Mouse (Mus musculus) midbrain, embryonic 16.5 days (tissue): ENCODE results near the gene Scg5. TPM values are rescaled to one million over a fixed set of nuclear protein-coding genes. Genes with fewer than 3 reads are reported as not detected.

Experiments
- ATAC-seq: fragments of 200-750 bp; cut with Nextera tagmentation; 2 replicates; pipeline ENCODE4 v1.8.0; 2017; ENCODE audit warnings: moderate TSS enrichment
- H3K27ac ChIP-seq: fragments of 300-500 bp; sonication (generic); 2 replicates; pipeline ENCODE4 v1.5.1; 2014; ENCODE audit warnings: mild to moderate bottlenecking, low read length, mixed read lengths
- H3K27me3 ChIP-seq: fragments of 300-500 bp; sonication (generic); 2 replicates; pipeline ENCODE4 v1.6.1; 2014; ENCODE audit warnings: low read depth, low read length, mixed read lengths; ENCODE audit not compliant: control insufficient read depth, insufficient read depth
- H3K36me3 ChIP-seq: fragments of 300-500 bp; sonication (generic); 2 replicates; pipeline ENCODE4 v1.6.1; 2014; ENCODE audit warnings: mild to moderate bottlenecking, low read length, moderate library complexity, mixed read lengths; ENCODE audit not compliant: control insufficient read depth, insufficient read depth
- H3K4me1 ChIP-seq: fragments of 300-500 bp; sonication (generic); 2 replicates; pipeline ENCODE4 v1.6.1; 2014; ENCODE audit warnings: mild to moderate bottlenecking, low read length, mixed read lengths; ENCODE audit not compliant: control insufficient read depth, insufficient read depth
- H3K4me2 ChIP-seq: fragments of 300-500 bp; sonication (generic); 2 replicates; pipeline ENCODE4 v1.6.1; 2014; ENCODE audit warnings: mild to moderate bottlenecking, low read length, mixed read lengths
- H3K4me3 ChIP-seq: fragments of 300-500 bp; sonication (generic); 2 replicates; pipeline ENCODE4 v1.5.1; 2014; ENCODE audit warnings: low read depth, mild to moderate bottlenecking, low read length, moderate library complexity, mixed read lengths
- H3K9ac ChIP-seq: fragments of 300-500 bp; sonication (generic); 2 replicates; pipeline ENCODE4 v1.6.1; 2014; ENCODE audit warnings: low read depth, low read length, mixed read lengths
- H3K9me3 ChIP-seq: fragments of 300-500 bp; sonication (generic); replicated peaks from 2 replicates; pipeline ENCODE4 v1.6.1; 2014; ENCODE audit warnings: mild to moderate bottlenecking, low read length, mixed read lengths; ENCODE audit not compliant: control insufficient read depth, poor library complexity, severe bottlenecking
- whole genome bisulfite sequencing: fragments of 180-500 bp; shearing (Covaris S2); extraction: QIAGEN DNeasy Blood & Tissue Kit; methylation state at CpG from one replicate; pipeline ENCODE4 v1.1.7; 2014; 5-methylcytosine and 5-hydroxymethylcytosine counted together
- polyA plus RNA-seq: library from polyadenylated mRNA; unstranded; fragments of >200 nt; fragmentation: Nextera tagmentation; extraction: Ambion mirVana; gene quantifications from 2 replicates; pipeline ENCODE4 v1.2.1, GENCODE M21; 2015

Scg5 gene
- polyA plus RNA-seq, 1 experiment from 2014 or later, result 297 TPM

DNA sequence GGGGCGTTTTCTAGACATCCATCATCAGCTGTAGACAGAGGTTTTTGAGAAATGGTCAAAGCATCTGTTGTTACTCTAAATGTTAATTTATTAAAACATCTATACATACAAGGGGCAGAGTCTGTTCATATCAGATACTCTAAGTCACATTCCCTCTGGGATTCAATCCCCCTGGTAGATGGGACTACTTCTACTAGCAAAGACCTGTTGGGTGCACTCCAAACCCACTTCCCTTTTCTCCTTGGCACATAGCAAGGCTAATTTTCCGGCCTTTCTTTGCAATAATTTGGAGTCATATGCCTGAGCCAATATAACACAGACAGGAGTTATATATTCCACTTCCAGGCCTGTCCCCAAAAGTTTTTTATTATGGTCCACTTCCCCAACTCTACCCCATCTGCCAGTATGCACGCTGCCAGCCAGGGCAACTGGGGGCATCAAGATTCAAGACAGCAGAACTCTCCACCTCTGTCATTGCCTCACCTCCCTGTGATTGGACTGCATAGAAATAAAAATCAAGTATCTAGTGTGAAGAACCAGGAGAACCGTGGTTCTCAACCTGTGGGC lies 40.0 kb downstream of the Scg5 start:
- WGBS, result 94% methylated on average over 4 of the region's 4 CpGs
- no peak overlapping the region for H3K9ac ChIP-seq

GRCm38 (mm10) chr2:113787882-113788281 lies 41.0 kb downstream of the Scg5 start:
- Histone ChIP-seq H3K27me3 (no peaks in the 10 kb centered on the region), H3K4me1 (no peaks in the 10 kb centered on the region), H3K9me3 (no peaks in the 10 kb centered on the region), H3K9ac (no peak overlapping the region), H3K36me3 (peaks cover 20% of the 10 kb centered on the region), H3K27ac (no peak overlapping the region), H3K4me3 (no peak overlapping the region), H3K4me2 (no peak overlapping the region)
- 94% methylated on average over 4 of the region's 4 CpGs for WGBS
- no peak for ATAC-seq

More for the DNA sequence above, 40.0 kb downstream of the Scg5 start:
- ATAC-seq, result no peak
- peaks cover 20% of the 10 kb centered on the region for H3K36me3 ChIP-seq
- H3K27me3 ChIP-seq, result no peaks in the 10 kb centered on the region
- no peak overlapping the region for H3K4me3 ChIP-seq
- H3K27ac ChIP-seq, result no peak overlapping the region
- H3K9me3 ChIP-seq, result no peaks in the 10 kb centered on the region
- no peak overlapping the region for H3K4me2 ChIP-seq
- H3K4me1 ChIP-seq, result no peaks in the 10 kb centered on the region

GRCm38 (mm10) chr2:113784851-113785250 lies 44.1 kb downstream of the Scg5 start:
- no peak overlapping the region for H3K4me2 ChIP-seq
- no peak overlapping the region for H3K4me3 ChIP-seq
- no peak for ATAC-seq
- H3K9ac ChIP-seq, result no peak overlapping the region
- H3K27ac ChIP-seq, result no peak overlapping the region
- H3K27me3 ChIP-seq, result no peaks in the 10 kb centered on the region
- WGBS, result 84% methylated on average over 3 of the region's 3 CpGs
- H3K36me3 ChIP-seq, result peaks cover 18% of the 10 kb centered on the region
- no peaks in the 10 kb centered on the region for H3K9me3 ChIP-seq
- H3K4me1 ChIP-seq, result no peaks in the 10 kb centered on the region

- no peaks in the 10 kb centered on the region for H3K4me1 ChIP-seq
- H3K36me3 ChIP-seq, result 0 out of 2 replicates have a peak, but pooled peaks cover 3% of the 10 kb centered on the region
- no peak for ATAC-seq
- H3K27ac ChIP-seq, result no peak overlapping the region
- H3K4me3 ChIP-seq, result no peak overlapping the region
- no peaks in the 10 kb centered on the region for H3K27me3 ChIP-seq
- no peak overlapping the region for H3K4me2 ChIP-seq
- 89% methylated on average over 4 of the region's 4 CpGs for WGBS
- no peak overlapping the region for H3K9ac ChIP-seq
- H3K9me3 ChIP-seq, result no peaks in the 10 kb centered on the region
Observed at GRCm38 (mm10) chr2:113781521-113781920, 47.4 kb downstream of the Scg5 start.

GRCm38 (mm10) chr2:113781107-113781506 lies 47.8 kb downstream of the Scg5 start:
- Histone ChIP-seq H3K4me2 (no peak overlapping the region), H3K36me3 (0 out of 2 replicates have a peak, but pooled peaks cover 3% of the 10 kb centered on the region), H3K9ac (no peak overlapping the region), H3K27ac (no peak overlapping the region), H3K9me3 (no peaks in the 10 kb centered on the region), H3K4me1 (no peaks in the 10 kb centered on the region), H3K27me3 (no peaks in the 10 kb centered on the region), H3K4me3 (no peak overlapping the region)
- WGBS, result 87% methylated on average over 5 of the region's 5 CpGs
- ATAC-seq, result no peak

GRCm38 (mm10) chr2:113779336-113779735 lies 49.6 kb downstream of the Scg5 start:
- Histone ChIP-seq H3K27me3 (no peaks in the 10 kb centered on the region), H3K27ac (no peak overlapping the region), H3K9me3 (no peaks in the 10 kb centered on the region), H3K4me2 (no peak overlapping the region), H3K36me3 (0 out of 2 replicates have a peak, but pooled peaks cover 6% of the 10 kb centered on the region), H3K4me1 (no peaks in the 10 kb centered on the region), H3K9ac (no peak overlapping the region), H3K4me3 (no peak overlapping the region)
- ATAC-seq, result no peak
- WGBS, result 82% methylated on average over 3 of the region's 3 CpGs

DNA sequence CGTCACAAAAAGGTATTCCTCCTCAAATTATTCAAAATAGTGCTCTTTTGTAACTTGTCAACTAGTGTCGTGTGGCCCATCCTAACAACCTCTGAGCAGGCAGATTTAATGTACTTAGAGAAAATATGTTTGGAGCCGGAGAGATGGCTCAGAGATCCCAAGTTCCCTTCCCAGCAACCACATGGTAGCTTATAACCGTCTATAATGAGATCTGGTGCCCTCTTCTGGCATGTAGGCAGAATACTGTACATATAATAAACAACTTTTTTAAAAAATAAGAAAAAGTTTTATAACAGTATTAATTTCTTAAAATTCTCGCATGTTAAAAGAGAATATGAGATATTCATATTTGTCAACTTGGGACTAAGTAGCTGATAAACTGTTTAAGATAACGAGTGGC lies 50.9 kb downstream of the Scg5 start:
- WGBS, result 74% methylated on average over 6 of the region's 6 CpGs
- no peak overlapping the region for H3K4me2 ChIP-seq
- H3K9me3 ChIP-seq, result no peaks in the 10 kb centered on the region
- H3K36me3 ChIP-seq, result 0 out of 2 replicates have a peak, but pooled peaks cover 6% of the 10 kb centered on the region
- no peak for ATAC-seq
- no peaks in the 10 kb centered on the region for H3K27me3 ChIP-seq
- no peak overlapping the region for H3K4me3 ChIP-seq
- H3K9ac ChIP-seq, result no peak overlapping the region
- no peak overlapping the region for H3K27ac ChIP-seq
- no peaks in the 10 kb centered on the region for H3K4me1 ChIP-seq

DNA sequence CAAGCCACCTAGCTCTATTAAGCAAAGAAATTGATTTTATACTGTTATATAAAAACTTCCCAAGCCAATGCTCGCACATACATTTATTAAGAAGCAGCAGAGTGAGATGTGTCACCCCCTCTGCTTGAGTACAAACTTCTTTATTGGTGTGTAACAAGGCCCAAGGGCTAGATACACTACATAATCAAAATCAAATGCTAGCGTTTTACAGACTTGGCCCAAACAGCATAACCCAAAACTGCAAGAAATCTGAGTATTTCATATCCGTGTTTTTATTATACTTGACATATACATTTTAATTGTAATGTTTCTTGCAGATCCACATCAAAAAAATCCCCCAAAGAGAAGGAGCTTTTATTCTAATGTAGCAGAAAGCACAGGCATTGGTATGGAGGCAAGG lies 52.6 kb downstream of the Scg5 start:
- Histone ChIP-seq H3K27ac (no peak overlapping the region), H3K4me3 (no peak overlapping the region), H3K4me2 (no peak overlapping the region), H3K36me3 (0 out of 2 replicates have a peak, but pooled peaks cover 3% of the 10 kb centered on the region), H3K4me1 (no peaks in the 10 kb centered on the region), H3K27me3 (no peaks in the 10 kb centered on the region), H3K9ac (no peak overlapping the region), H3K9me3 (no peaks in the 10 kb centered on the region)
- 91% methylated on average over 3 of the region's 3 CpGs for WGBS
- no peak for ATAC-seq

GRCm38 (mm10) chr2:113774150-113774805 lies 54.6 kb downstream of the Scg5 start:
- WGBS, result 82% methylated on average over 6 of the region's 6 CpGs
- no peak for ATAC-seq
- H3K36me3 ChIP-seq, result 0 out of 2 replicates have a peak, but pooled peaks cover 3% of the 10 kb centered on the region

More at GRCm38 (mm10) chr2:113774150-113774805, 54.6 kb downstream of the Scg5 start:
- Histone ChIP-seq H3K4me2 (no peak overlapping the region), H3K9ac (no peak overlapping the region), H3K9me3 (no peaks in the 10 kb centered on the region), H3K4me3 (no peak overlapping the region), H3K27me3 (no peaks in the 10 kb centered on the region), H3K27ac (no peak overlapping the region), H3K4me1 (no peaks in the 10 kb centered on the region)
